Mouse (Mus musculus) heart, adult 2 months (tissue): ENCODE measurements around the gene Mllt11.

Experiments used
- CTCF ChIP-seq: fragments of 200-600 bp; IDR thresholded peaks from 2 replicates; pipeline ENCODE4 v1.8.1; 2022; ENCODE audit warnings: antibody characterized with exemption, mild to moderate bottlenecking, moderate library complexity
- POLR2A ChIP-seq: fragments of 200-500 bp; IDR thresholded peaks from 2 replicates; pipeline ENCODE4 v1.6.1; 2011; ENCODE audit warnings: mild to moderate bottlenecking, low read depth, low read length, control low read depth; ENCODE audit not compliant: insufficient read depth

- TF ChIP-seq CTCF (no peak), POLR2A (no peak)
These were observed 23.7 kb downstream of the Mllt11 start for GRCm38 (mm10) chr3:95208286-95208685.
